Mouse (Mus musculus): ENCODE measurements around the gene 1810010D01Rik.
A peak's percentile ranks its signal among the peaks of the same experiment; 100 is the strongest.

1810010D01Rik gene

GRCm38 (mm10) chr7:145211680-145212659, 4.1 kb upstream of the 1810010D01Rik start:
- DNase-seq (ENCODE audit: low spot score): no peak

DNA sequence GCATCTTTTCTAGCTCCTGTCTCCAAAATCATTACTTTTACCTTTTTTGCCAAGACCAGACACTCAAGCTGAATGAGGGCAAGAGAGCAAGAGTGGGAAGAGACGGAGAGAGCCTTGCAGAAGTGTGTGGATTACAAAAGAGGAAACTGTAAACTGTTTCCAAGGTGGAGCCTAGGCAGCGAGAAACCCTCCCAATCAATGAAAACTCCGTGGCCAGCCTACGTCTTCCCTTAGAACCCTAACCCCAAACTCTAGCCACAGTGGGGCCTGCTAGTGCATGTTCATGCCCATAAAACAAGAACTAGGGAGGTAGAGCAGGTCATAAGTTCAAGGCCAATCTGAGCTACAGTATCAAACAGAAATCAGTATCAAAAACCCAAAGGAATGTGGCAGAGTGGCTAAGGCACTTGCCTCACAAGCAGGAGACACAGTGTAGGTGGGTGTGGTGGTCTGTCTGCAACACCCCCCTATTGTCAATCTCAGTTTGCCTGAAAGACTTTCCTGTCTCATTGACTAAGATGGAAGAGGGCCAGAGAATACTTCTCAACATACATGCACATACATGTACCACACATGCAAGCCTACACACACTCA, 2.7 kb upstream of the 1810010D01Rik start:
- no peak for DNase-seq (ENCODE audit: low spot score)

GRCm38 (mm10) chr7:145206801-145207200, 1.1 kb downstream of the 1810010D01Rik start:
- DNase-seq (ENCODE audit: low spot score): no peak

- DNase-seq (ENCODE audit: low spot score): peak; percentile 64
Observed at GRCm38 (mm10) chr7:145206056-145206610, 1.8 kb downstream of the 1810010D01Rik start.

GRCm38 (mm10) chr7:145205363-145205902, 2.5 kb downstream of the 1810010D01Rik start:
- DNase-seq (ENCODE audit: low spot score): no peak

GRCm38 (mm10) chr7:145199711-145200110, 8.2 kb downstream of the 1810010D01Rik start:
- DNase-seq (ENCODE audit: low spot score): no peak

GRCm38 (mm10) chr7:145198223-145198714, 9.7 kb downstream of the 1810010D01Rik start:
- DNase-seq (ENCODE audit: low spot score): no peak

GRCm38 (mm10) chr7:145197711-145198110, 10.2 kb downstream of the 1810010D01Rik start:
- no peak for DNase-seq (ENCODE audit: low spot score)

- no peak for DNase-seq (ENCODE audit: low spot score)
Observed at GRCm38 (mm10) chr7:145197042-145197441, 10.9 kb downstream of the 1810010D01Rik start.

DNA sequence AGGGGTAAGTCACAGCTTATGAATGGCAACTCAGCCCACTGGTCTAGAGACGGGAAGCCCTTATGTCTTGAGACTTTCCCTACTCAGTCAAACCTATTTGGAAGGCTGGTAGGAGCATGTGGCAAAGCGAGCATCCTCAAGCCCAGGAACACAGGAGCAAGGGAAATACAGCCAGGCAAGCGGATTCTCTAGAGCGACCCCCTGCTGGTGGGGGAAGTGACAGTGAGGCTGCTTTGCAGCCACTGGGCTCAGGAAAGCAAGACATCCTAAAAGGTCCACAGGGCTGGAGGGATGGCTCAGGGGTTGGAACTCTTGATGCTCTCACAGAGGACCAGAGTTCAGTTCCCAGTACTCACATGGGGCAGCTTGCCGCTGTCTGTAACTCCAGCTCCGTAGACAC, 11.6 kb downstream of the 1810010D01Rik start:
- DNase-seq (ENCODE audit: low spot score): no peak

DNA sequence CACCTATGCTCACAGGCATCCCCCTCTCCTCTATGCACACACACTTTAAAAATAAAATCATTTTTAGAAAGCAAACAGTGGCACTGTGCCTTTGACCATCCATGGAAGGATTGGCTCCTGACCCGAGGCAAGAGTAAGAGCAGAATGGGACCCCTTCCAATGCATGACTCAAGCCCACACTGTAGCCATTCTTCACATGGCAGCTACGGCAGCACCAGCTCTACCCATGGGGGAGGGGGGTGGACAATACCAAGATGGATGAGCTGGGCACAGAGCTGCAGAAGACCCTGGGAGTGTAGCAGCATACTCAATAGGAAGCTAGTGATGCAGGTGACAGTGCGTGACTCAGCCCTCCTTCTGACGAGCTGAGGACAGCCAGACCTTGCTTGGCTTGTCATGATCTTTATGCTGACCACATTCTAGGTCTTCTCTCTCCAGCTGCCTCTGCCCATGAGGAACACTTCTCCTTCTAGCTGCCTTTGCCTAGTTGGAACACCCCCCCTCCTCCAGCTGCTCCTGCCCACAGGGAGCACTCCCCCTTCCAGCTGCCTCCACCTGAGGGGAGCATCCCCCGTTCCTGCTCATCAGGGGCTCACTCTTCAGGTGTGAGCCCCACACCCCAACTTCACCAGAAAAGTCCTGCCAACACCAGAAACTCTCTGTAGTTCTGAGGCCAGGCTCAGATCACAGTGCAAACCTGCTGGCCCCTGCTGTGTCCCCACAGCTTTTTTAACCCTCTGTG, 12.6 kb downstream of the 1810010D01Rik start:
- DNase-seq (ENCODE audit: low spot score): no peak

DNA sequence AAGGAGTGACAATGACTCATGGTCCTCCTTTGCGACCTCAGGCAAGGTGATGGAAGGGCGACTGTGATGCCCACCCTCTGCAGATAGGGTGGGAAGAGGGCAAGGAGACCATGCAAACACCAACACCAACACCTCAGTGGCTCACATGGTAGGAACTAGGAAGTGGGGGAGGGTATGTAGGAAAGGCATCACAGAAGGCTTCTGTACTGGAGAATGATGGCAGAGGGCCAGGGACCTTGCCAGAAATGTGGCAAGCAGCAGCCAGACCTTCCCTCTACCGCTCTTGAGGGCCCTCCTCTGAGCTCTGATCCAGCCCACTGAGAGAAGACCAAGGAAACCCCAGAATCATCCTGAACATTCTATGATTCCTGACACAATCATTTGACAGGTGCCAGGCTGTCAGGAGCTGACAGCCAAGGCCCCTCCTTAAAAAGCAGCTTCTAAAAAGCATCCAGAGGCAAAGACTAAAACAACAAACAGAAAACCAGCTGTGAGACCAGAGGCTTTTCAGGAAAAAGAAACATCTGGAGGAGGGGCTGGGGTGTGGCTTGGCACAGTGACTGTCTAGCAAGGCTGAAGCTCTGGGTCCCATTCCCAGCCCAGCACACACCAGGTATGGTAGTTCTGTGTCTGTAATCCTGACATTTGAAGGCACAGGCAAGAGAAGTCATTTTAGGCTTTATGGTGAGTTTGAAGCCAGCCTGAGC, 13.3 kb downstream of the 1810010D01Rik start:
- DNase-seq (ENCODE audit: low spot score): peak; percentile 49

- DNase-seq (ENCODE audit: low spot score): no peak
Observed at GRCm38 (mm10) chr7:145192836-145193235, 15.1 kb downstream of the 1810010D01Rik start.

DNA sequence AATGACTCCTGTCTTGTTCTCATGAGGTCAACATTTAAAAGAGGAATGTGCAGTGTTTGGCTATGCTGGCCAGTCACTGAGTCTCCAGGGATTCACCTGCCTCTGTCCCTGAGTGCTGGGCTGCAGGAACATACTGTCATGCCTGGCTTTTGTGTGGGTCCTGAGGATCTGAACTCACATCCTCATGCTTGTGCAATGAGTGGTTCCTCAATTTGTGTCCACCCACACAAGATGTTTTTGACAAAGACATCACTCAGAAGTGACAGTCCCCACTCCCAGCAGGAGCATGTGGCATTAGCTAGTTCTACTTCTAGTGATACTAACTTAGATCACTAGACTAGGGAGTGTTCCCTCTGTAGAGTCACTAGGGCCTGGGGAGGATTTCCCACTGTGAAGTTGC, 17.4 kb downstream of the 1810010D01Rik start:
- DNase-seq (ENCODE audit: low spot score): no peak

GRCm38 (mm10) chr7:145189342-145189741, 18.6 kb downstream of the 1810010D01Rik start:
- no peak for DNase-seq (ENCODE audit: low spot score)

DNA sequence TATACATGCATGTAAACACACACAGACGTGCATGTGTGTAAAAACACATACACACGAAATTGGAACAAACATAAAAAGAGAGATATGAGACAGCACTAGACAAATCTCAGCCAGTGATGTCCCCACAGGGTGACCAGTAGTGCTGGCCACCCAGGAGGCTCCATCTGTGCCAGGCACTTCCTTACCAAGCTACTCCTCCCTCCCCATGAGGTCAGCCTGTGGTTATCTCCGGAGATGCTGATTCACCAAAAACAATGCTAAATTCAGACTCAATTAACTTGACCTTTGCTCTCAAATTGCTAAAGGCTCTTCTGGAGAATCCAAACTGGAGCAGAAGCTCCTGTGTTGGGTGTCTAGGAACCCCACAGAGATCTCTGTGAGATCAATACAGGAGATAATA, 20.1 kb downstream of the 1810010D01Rik start:
- no peak for DNase-seq (ENCODE audit: low spot score)

DNA sequence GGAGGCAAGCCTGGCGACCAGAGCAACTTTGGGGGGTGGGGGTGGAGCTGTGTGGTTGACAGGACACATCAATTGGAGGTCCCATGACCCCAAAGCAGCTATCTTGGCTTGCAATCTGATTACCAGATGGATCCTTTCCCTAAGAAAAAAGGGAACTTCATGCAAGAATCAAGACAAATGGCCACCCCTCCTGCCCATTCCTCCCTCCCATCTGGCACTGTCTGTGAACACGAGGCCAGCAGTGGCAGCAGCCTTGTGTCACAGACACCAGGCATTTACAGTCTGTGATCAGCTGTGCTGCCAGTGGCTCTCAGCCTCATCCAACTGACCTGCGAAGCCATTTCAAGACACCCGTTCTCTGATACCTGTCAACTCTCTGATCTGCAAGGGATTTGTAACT, 25.5 kb downstream of the 1810010D01Rik start:
- no peak for DNase-seq (ENCODE audit: low spot score)

DNA sequence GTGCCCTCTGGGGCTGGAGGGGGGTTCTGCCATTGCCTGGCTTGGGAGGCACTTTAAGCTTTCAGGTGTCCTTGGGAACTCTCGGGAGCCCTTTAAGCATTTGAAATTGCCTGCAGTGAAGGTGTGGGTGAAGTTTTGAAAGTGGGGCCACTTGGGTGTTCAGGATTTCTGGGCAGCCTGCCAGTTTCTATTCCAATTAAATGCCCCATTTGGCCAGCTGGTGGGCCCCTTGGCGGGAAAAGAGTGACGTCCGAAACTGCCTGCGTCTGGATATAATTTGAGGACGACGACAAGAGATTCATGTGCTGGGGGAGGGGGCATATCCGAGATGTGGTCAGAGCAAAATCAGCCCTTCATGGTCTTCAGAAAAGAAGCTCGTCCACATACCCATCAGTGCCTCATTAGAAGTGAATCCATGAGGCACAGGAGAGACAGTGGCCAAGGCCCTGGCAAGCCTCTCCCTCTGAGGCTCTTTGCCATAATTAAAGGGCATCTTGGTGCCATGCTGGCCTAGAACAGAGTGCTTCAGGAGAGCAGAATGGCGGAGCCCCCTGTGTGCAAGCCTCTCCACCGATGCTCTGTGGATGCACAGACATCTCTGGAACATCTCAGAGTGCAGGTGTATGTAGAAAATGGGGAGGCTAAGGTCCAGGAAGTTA, 26.4 kb downstream of the 1810010D01Rik start:
- DNase-seq (ENCODE audit: low spot score): no peak

GRCm38 (mm10) chr7:145179691-145180091, 28.2 kb downstream of the 1810010D01Rik start:
- DNase-seq (ENCODE audit: low spot score): no peak

- no peak for DNase-seq (ENCODE audit: low spot score)
Observed at GRCm38 (mm10) chr7:145176750-145177589, 30.9 kb downstream of the 1810010D01Rik start.
